Mouse (Mus musculus) heart, adult 2 months (tissue): Measurements from ENCODE around the gene D930048N14Rik. TPM values are rescaled to one million over a fixed set of nuclear protein-coding genes. Genes with fewer than 3 reads are reported as not detected.
"Not testable (repeated sequence)": the region's sequence is repeated elsewhere in the genome, so short reads cannot be mapped to it uniquely, and the experiment has no call there.

Experiments
- DNase-seq, 2 experiments: peaks; one replicate each; pipeline ENCODE4 v3.0.0; 2021
- H3K27ac ChIP-seq: fragments of 200-600 bp; 2 replicates; pipeline ENCODE4 v1.8.1; 2022
- H3K27me3 ChIP-seq: fragments of 200-500 bp; 2 replicates; pipeline ENCODE4 v1.6.1; 2012; ENCODE audit warnings: mild to moderate bottlenecking, low read length, inconsistent platforms, mixed read lengths; ENCODE audit not compliant: control insufficient read depth, insufficient read depth
- H3K36me3 ChIP-seq: fragments of 200-500 bp; 2 replicates; pipeline ENCODE4 v1.6.1; 2012; ENCODE audit warnings: low read length, inconsistent platforms; ENCODE audit not compliant: control insufficient read depth, insufficient read depth
- H3K4me1 ChIP-seq: fragments of 200-500 bp; 2 replicates; pipeline ENCODE4 v1.6.1; 2011; ENCODE audit warnings: low read length; ENCODE audit not compliant: control insufficient read depth, insufficient read depth
- H3K4me3 ChIP-seq: fragments of 200-600 bp; 2 replicates; pipeline ENCODE4 v1.8.1; 2022
- H3K79me2 ChIP-seq: fragments of 200-500 bp; replicated peaks from 2 replicates; pipeline ENCODE4 v1.6.1; 2012; ENCODE audit warnings: mild to moderate bottlenecking, inconsistent platforms, low read length, moderate library complexity, mixed read lengths; ENCODE audit not compliant: control insufficient read depth, insufficient read depth
- H3K9ac ChIP-seq: fragments of 200-500 bp; 2 replicates; pipeline ENCODE4 v1.6.1; 2012; ENCODE audit warnings: low read depth, mild to moderate bottlenecking, control low read depth, inconsistent platforms, low read length, mixed read lengths
- CTCF ChIP-seq: fragments of 200-600 bp; IDR thresholded peaks from 2 replicates; pipeline ENCODE4 v1.8.1; 2022; ENCODE audit warnings: antibody characterized with exemption, mild to moderate bottlenecking, moderate library complexity
- EP300 ChIP-seq: fragments of 200-500 bp; IDR thresholded peaks from 2 replicates; pipeline ENCODE4 v1.6.1; 2011; ENCODE audit warnings: low read depth, low read length, control low read depth; ENCODE audit not compliant: insufficient read depth
- POLR2A ChIP-seq: fragments of 200-500 bp; IDR thresholded peaks from 2 replicates; pipeline ENCODE4 v1.6.1; 2011; ENCODE audit warnings: mild to moderate bottlenecking, low read depth, low read length, control low read depth; ENCODE audit not compliant: insufficient read depth
- WGBS: fragments of 180-500 bp; shearing (Covaris S2); methylation state at CpG from one replicate; pipeline ENCODE4 v1.1.7; 2018; 5-methylcytosine and 5-hydroxymethylcytosine counted together
- intact Hi-C: fragments of 180-260 bp; cut with DNase I; formaldehyde crosslinking; loops from one replicate; pipeline ENCODE4 v1.15.1; 2025
- polyA plus RNA-seq: library from polyadenylated mRNA; depleted of rRNA; stranded (reverse); fragments of >200 nt; gene quantifications from 2 replicates; pipeline ENCODE4 v1.2.3, GENCODE M21; 2012
- total RNA-seq, 2 experiments: library from RNA; stranded (reverse); gene quantifications; 2 replicates each; pipeline ENCODE4 v1.2.3; 2021

Gene D930048N14Rik
- total and polyA plus RNA-seq, 3 experiments = 0.60 to 3.7 (median 0.68) TPM

GRCm38 (mm10) chr11:51658705-51659104 is 8.0 kb downstream of the D930048N14Rik start:
- Histone ChIP-seq H3K79me2 (no peaks in the 10 kb centered on the region), H3K4me1 (peaks cover 4% of the 10 kb centered on the region), H3K4me3 (no peak overlapping the region), H3K36me3 (no peaks in the 10 kb centered on the region), H3K27me3 (no peaks in the 10 kb centered on the region), H3K27ac (peak overlapping the region; percentile 47), H3K9ac (no peak overlapping the region)
- no peak for DNase-seq
- intact Hi-C loops = no loop called here
- TF ChIP-seq POLR2A = no peak
- no peak for TF ChIP-seq CTCF
- no peak for TF ChIP-seq EP300
- 23% methylated on average over 6 of the region's 6 CpGs for WGBS

GRCm38 (mm10) chr11:51661867-51662365 is 11.2 kb downstream of the D930048N14Rik start:
- 89% methylated on average over 16 of the region's 16 CpGs for WGBS
- DNase-seq = no peak
- no peak overlapping the region for H3K9ac ChIP-seq
- no peak overlapping the region for H3K4me3 ChIP-seq
- H3K27me3 ChIP-seq = no peaks in the 10 kb centered on the region
- H3K27ac ChIP-seq = no peak overlapping the region
- H3K36me3 ChIP-seq = no peaks in the 10 kb centered on the region
- no peaks in the 10 kb centered on the region for H3K79me2 ChIP-seq
- intact Hi-C loops = no loop called here
- no peak for TF ChIP-seq POLR2A
- no peak for TF ChIP-seq EP300
- no peak for TF ChIP-seq CTCF
- peaks cover 4% of the 10 kb centered on the region for H3K4me1 ChIP-seq

GRCm38 (mm10) chr11:51662632-51663031 is 11.9 kb downstream of the D930048N14Rik start:
- H3K27me3 ChIP-seq = no peaks in the 10 kb centered on the region
- H3K4me3 ChIP-seq = no peak overlapping the region
- no peaks in the 10 kb centered on the region for H3K79me2 ChIP-seq
- TF ChIP-seq CTCF (no peak), EP300 (no peak), POLR2A (no peak)
- no peaks in the 10 kb centered on the region for H3K36me3 ChIP-seq
- intact Hi-C loops = no loop called here
- no peak overlapping the region for H3K9ac ChIP-seq
- no peak overlapping the region for H3K27ac ChIP-seq
- no peak for DNase-seq
- peaks cover 3% of the 10 kb centered on the region for H3K4me1 ChIP-seq
- WGBS = 71% methylated on average over 7 of the region's 7 CpGs

DNA sequence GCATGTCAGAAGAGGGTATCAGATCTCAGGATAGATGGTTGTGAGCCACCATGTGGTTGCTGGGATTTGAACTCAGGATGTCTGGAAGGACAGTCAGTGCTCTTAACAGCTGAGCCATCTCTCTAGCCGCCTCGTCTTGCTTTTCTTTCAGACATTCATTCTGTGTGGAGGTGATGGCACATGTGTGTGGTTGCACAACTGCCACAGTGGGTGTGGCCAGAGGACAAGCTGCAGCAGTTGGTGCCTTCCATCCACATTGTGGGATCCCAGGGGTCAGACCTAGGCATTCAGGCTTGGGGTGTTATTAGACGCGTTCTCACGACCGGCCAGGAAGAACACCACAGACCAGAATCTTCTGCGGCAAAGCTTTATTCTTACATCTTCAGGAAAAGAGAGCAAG is 14.0 kb downstream of the D930048N14Rik start:
- WGBS = 92% methylated on average over 7 of the region's 7 CpGs
- H3K27ac ChIP-seq, H3K27me3 ChIP-seq, H3K79me2 ChIP-seq, H3K4me1 ChIP-seq, H3K36me3 ChIP-seq, DNase-seq, H3K4me3 ChIP-seq, H3K9ac ChIP-seq, intact Hi-C loops: not testable (repeated sequence)

DNA sequence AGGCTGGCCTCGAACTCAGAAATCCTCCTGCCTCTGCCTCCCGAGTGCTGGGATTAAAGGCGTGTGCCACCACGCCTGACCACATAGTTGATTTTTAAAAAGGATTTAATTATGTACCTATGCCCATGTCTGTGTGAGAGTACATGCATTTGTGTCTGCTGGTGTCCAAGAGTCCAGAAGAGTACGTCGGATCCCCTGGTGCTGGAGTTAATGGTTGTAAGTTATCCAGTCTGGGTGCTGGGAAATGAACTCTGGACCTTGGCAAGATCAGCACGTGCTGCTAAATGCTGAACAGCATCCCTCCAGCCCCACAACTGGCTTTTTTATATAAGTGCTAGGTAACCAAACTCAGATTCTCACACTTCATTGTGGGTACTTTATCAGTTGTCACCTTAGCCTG is 20.1 kb downstream of the D930048N14Rik start:
- intact Hi-C loops = no loop called here
- no peak for TF ChIP-seq EP300
- TF ChIP-seq CTCF = no peak
- no peak for TF ChIP-seq POLR2A
- H3K27me3 ChIP-seq = no peaks in the 10 kb centered on the region
- no peak overlapping the region for H3K27ac ChIP-seq
- H3K9ac ChIP-seq = no peak overlapping the region
- H3K79me2 ChIP-seq = no peaks in the 10 kb centered on the region
- no peaks in the 10 kb centered on the region for H3K36me3 ChIP-seq
- 91% methylated on average over 7 of the region's 7 CpGs for WGBS
- no peak overlapping the region for H3K4me3 ChIP-seq
- DNase-seq = no peak
- H3K4me1 ChIP-seq = no peaks in the 10 kb centered on the region; the same call in 1 of the 2 replicates

DNA sequence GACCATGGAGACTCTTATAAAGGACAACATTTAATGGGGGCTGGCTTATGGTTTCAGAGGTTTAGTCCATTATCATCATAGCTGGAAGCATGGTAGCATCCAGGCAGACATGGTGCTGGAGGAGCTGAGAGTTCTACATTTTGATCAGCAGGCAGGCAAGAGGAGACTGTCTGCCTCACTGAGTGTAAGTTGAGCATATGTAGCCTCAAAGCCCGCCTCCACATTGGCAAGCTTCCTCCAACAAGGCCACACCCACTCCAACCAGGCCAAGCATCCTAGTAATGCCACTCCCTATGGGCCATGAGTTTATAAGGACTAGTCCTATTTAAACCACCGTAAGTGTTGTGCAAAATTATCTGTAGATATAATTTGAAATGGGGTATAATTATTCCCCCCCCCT is 20.6 kb downstream of the D930048N14Rik start:
- Histone ChIP-seq H3K27ac (no peak overlapping the region), H3K36me3 (no peaks in the 10 kb centered on the region), H3K4me1 (no peaks in the 10 kb centered on the region; the same call in 1 of the 2 replicates), H3K4me3 (no peak overlapping the region), H3K79me2 (no peaks in the 10 kb centered on the region), H3K27me3 (no peaks in the 10 kb centered on the region), H3K9ac (no peak overlapping the region)
- intact Hi-C loops = no loop called here
- TF ChIP-seq POLR2A (no peak), CTCF (no peak), EP300 (no peak)
- DNase-seq = no peak
- WGBS = 80% methylated on average over 2 of the region's 2 CpGs

DNA sequence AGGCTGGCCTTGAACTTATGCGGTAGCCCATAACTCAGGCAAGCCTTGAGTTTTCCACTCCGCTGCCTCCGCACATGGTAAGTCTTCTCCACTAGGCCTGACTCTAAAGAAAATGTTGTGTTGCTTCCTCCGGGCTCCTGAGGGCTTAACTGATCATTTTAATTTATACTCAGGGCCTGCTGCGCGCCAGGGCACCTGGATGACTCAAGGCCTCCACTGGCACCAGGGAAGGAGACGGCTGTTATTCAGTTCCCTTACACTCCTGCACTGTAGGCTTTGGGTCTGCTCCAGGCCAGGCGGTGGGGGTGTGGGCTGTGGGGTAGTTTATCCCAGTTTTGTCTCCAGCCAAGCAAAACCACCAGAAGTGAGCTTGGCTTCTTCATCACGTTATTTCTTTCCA is 22.5 kb downstream of the D930048N14Rik start:
- 77% methylated on average over 9 of the region's 9 CpGs for WGBS
- H3K79me2 ChIP-seq = no peaks in the 10 kb centered on the region
- intact Hi-C loops = no loop called here

More for the DNA sequence above, 22.5 kb downstream of the D930048N14Rik start:
- Histone ChIP-seq H3K36me3 (no peaks in the 10 kb centered on the region), H3K9ac (no peak overlapping the region), H3K4me1 (no peaks in the 10 kb centered on the region; the same call in 1 of the 2 replicates), H3K27me3 (no peaks in the 10 kb centered on the region), H3K4me3 (no peak overlapping the region), H3K27ac (no peak overlapping the region)
- TF ChIP-seq EP300 = no peak
- TF ChIP-seq CTCF = no peak
- no peak for TF ChIP-seq POLR2A
- no peak for DNase-seq
